Mouse (Mus musculus) midbrain, embryonic 11.5 days (tissue): ENCODE results near the gene Ddr1. TPM values are rescaled to one million over a fixed set of nuclear protein-coding genes. Genes with fewer than 3 reads are reported as not detected.
A peak's percentile ranks its signal among the peaks of the same experiment; 100 is the strongest.

Source experiments
- ATAC-seq: fragments of 200-750 bp; cut with Nextera tagmentation; 2 replicates; pipeline ENCODE4 v1.8.0; 2017; ENCODE audit warnings: moderate TSS enrichment, moderate library complexity; ENCODE audit not compliant: low FRiP score
- DNase-seq: peaks from one replicate; pipeline ENCODE4 v3.0.0; 2015; ENCODE audit warnings: low spot score; ENCODE audit errors: missing footprints
- H3K27ac ChIP-seq: fragments of 300-500 bp; sonication (generic); 2 replicates; pipeline ENCODE4 v1.5.1; 2014; ENCODE audit warnings: low read depth, low read length
- H3K27me3 ChIP-seq: fragments of 300-500 bp; sonication (generic); 2 replicates; pipeline ENCODE4 v1.6.1; 2014; ENCODE audit warnings: mild to moderate bottlenecking, low read length, moderate library complexity, mixed read lengths; ENCODE audit not compliant: control insufficient read depth, insufficient read depth
- H3K36me3 ChIP-seq: fragments of 300-500 bp; sonication (generic); 2 replicates; pipeline ENCODE4 v1.6.1; 2014; ENCODE audit warnings: mild to moderate bottlenecking, low read length, moderate library complexity, mixed read lengths; ENCODE audit not compliant: control insufficient read depth, insufficient read depth
- H3K4me1 ChIP-seq: fragments of 300-500 bp; sonication (generic); 2 replicates; pipeline ENCODE4 v1.6.1; 2014; ENCODE audit warnings: low read length; ENCODE audit not compliant: control insufficient read depth, insufficient read depth
- H3K4me2 ChIP-seq: fragments of 300-500 bp; sonication (generic); 2 replicates; pipeline ENCODE4 v1.6.1; 2014; ENCODE audit warnings: mild to moderate bottlenecking, moderate library complexity
- H3K4me3 ChIP-seq: fragments of 300-500 bp; sonication (generic); 2 replicates; pipeline ENCODE4 v1.5.1; 2014; ENCODE audit warnings: low read depth, low read length
- H3K9ac ChIP-seq: fragments of 300-500 bp; sonication (generic); 2 replicates; pipeline ENCODE4 v1.6.1; 2014; ENCODE audit warnings: low read length
- H3K9me3 ChIP-seq: fragments of 300-500 bp; sonication (generic); 2 replicates; pipeline ENCODE4 v1.6.1; 2016; ENCODE audit warnings: low read length; ENCODE audit not compliant: control insufficient read depth
- WGBS: fragments of 180-500 bp; shearing (Covaris S2); extraction: QIAGEN DNeasy Blood & Tissue Kit; methylation state at CpG from one replicate; pipeline ENCODE4 v1.1.7; 2014; 5-methylcytosine and 5-hydroxymethylcytosine counted together
- polyA plus RNA-seq: library from polyadenylated mRNA; unstranded; fragments of >200 nt; fragmentation: Nextera tagmentation; extraction: Ambion mirVana; gene quantifications from 2 replicates; pipeline ENCODE4 v1.2.1, GENCODE M21; 2014

Gene Ddr1
- polyA plus RNA-seq, 1 experiment from 2014 or later, result 92.1 TPM

GRCm38 (mm10) chr17:35689936-35690645 lies 14.3 kb downstream of the Ddr1 start:
- no peak for DNase-seq
- Histone ChIP-seq H3K36me3 (peaks cover 69% of the 10 kb centered on the region), H3K4me3 (no peak overlapping the region), H3K27ac (no peak overlapping the region), H3K9me3 (no peaks in the 10 kb centered on the region), H3K27me3 (no peaks in the 10 kb centered on the region), H3K9ac (no peak overlapping the region), H3K4me2 (no peak overlapping the region), H3K4me1 (peaks cover 9% of the 10 kb centered on the region)
- ATAC-seq, result no peak
- WGBS, result 92% methylated on average over 18 of the region's 18 CpGs

DNA sequence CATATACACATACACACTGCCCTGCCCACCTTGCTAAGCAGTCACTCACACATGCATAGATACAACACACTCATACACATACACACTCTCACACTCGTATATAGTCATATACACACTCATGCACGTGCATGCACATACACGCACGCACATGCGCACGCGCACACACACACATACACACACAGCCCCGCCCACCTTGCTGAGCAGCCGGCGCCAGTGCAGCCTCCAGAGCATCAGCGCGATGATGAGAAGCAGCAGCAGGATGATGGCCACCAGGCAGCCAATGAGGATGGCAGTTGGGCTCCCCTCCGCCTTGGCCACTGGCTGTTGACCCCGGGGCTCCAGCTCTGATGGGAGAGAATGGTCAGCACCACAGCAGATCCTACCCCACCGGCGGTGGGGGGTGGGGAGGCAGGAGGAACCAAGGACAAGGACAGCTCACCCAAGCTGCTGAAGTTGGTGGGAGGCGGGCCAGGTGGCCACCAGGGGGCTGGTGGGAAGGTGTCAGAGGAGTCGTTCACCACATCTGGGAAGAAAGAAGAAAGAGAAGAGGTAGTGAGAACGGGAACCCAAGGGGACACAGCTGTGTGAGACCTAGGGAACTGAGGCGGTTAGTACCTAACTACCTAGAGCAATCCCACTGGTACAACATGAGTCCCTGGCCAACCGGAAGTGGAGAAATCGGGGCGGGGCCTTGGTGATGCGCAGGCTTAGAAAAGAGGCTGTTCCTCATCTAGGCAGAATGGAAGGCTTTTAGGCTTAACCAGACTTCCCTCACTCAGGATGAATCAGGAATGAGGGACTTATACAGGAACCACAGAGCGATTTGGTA lies 15.9 kb downstream of the Ddr1 start:
- no peaks in the 10 kb centered on the region for H3K27me3 ChIP-seq
- H3K9ac ChIP-seq, result no peak overlapping the region
- H3K4me1 ChIP-seq, result peaks cover 9% of the 10 kb centered on the region
- no peak overlapping the region for H3K4me2 ChIP-seq
- DNase-seq (no peak), ATAC-seq (no peak)
- WGBS, result 90% methylated on average over 25 of the region's 25 CpGs
- no peak overlapping the region for H3K4me3 ChIP-seq
- H3K9me3 ChIP-seq, result no peaks in the 10 kb centered on the region
- H3K36me3 ChIP-seq, result peaks cover 74% of the 10 kb centered on the region
- no peak overlapping the region for H3K27ac ChIP-seq

DNA sequence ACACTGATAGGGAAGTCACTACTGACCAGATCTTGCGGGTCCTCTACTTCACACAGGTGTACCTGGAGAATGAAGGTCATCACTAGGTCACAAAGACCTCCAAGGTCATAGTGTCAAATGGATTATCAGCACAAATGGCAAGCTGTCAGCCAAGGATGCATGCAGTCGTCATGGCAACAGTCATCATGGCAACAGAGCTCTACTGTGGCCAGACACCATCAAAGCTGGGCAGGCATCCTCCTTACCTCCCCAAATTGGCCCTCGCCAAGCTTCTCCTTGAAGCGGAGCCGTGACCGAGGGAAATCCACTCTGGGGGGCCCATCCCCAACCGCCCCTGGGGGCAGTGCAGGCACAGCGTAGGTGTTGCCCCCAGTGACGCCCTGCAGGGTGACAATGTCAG lies 19.4 kb downstream of the Ddr1 start:
- DNase-seq (no peak), ATAC-seq (peak; percentile 40; the same call in 1 of the 2 replicates)
- H3K4me1 ChIP-seq, result peaks cover 9% of the 10 kb centered on the region
- no peak overlapping the region for H3K4me3 ChIP-seq
- peaks cover 74% of the 10 kb centered on the region for H3K36me3 ChIP-seq
- no peak overlapping the region for H3K9ac ChIP-seq
- 51% methylated on average over 9 of the region's 9 CpGs for WGBS
- no peaks in the 10 kb centered on the region for H3K27me3 ChIP-seq
- H3K27ac ChIP-seq, result peak overlapping the region; percentile 20; the same call in 1 of the 2 replicates
- H3K9me3 ChIP-seq, result no peaks in the 10 kb centered on the region
- H3K4me2 ChIP-seq, result no peak overlapping the region

DNA sequence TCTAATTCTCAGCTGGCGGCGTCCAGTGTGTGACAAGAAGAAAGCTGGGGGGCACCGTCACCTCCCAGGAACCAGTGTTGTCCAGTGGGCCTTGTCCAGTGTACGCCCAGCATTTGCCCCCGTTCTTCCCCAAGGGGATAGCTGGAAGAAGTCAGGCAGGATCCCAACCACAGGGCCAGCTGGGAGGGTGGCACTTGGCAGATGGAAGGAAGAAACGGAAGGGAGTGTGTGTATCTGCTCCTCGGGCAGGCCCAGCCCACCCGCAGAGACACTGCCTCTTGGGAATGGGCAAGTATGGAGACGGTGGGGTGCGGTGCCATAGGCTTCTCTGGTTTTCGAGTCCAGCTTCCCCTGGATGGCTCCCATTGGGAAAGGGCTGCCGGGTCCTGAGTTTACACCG lies 22.4 kb downstream of the Ddr1 start:
- Histone ChIP-seq H3K27ac (no peak overlapping the region), H3K27me3 (no peaks in the 10 kb centered on the region), H3K4me2 (no peak overlapping the region), H3K4me3 (no peak overlapping the region), H3K36me3 (peaks cover 53% of the 10 kb centered on the region), H3K4me1 (peaks cover 9% of the 10 kb centered on the region), H3K9ac (no peak overlapping the region), H3K9me3 (no peaks in the 10 kb centered on the region)
- 88% methylated on average over 13 of the region's 13 CpGs for WGBS
- DNase-seq (peak; percentile 56), ATAC-seq (no peak)

DNA sequence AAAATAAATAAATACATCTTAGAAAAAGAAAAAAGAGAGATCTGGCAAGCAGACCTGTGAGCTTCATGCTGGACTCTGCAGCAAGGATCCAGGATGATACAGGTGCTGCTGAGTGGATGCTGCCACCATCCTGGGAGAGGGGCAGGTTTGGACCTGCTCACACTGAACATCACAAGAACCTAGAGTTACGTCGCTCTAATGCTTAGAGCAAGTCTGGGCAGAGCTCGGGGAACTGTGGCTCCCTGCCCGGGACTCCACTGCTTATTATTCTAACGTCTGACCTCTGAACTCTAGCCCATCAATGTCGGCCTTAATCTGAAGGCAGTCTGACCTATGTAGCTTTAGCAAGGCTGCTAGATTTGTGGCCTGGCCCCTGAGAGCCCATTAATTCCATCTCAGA lies 23.8 kb downstream of the Ddr1 start:
- Histone ChIP-seq H3K9ac (no peak overlapping the region), H3K27ac (no peak overlapping the region), H3K4me3 (no peak overlapping the region), H3K27me3 (no peaks in the 10 kb centered on the region), H3K36me3 (peaks cover 39% of the 10 kb centered on the region), H3K4me2 (no peak overlapping the region), H3K9me3 (no peaks in the 10 kb centered on the region), H3K4me1 (peaks cover 2% of the 10 kb centered on the region; the same call in 1 of the 2 replicates)
- no peak for DNase-seq
- ATAC-seq, result peak; percentile 40; the same call in 1 of the 2 replicates
- WGBS, result 46% methylated on average over 6 of the region's 6 CpGs

- Histone ChIP-seq H3K4me2 (peak within 1 kb of the TSS; percentile 69), H3K27me3 (no peaks in the 10 kb centered on the region), H3K9me3 (no peaks in the 10 kb centered on the region), H3K36me3 (no peaks in the 10 kb centered on the region), H3K27ac (no peak within 1 kb of the TSS), H3K4me1 (peaks cover 7% of the 10 kb centered on the region), H3K9ac (peak within 1 kb of the TSS; percentile 66), H3K4me3 (peak within 1 kb of the TSS; percentile 57)
- WGBS, result 4% methylated on average over 23 of the region's 23 CpGs
- DNase-seq, result peak; percentile 98
- peak; percentile 96 for ATAC-seq
Measured at GRCm38 (mm10) chr17:35673416-35674035, 30.9 kb downstream of the Ddr1 start, which contains the start of gene Gtf2h4. TSS of gene Gtf2h4 (minus strand) at chr17:35673739.

DNA sequence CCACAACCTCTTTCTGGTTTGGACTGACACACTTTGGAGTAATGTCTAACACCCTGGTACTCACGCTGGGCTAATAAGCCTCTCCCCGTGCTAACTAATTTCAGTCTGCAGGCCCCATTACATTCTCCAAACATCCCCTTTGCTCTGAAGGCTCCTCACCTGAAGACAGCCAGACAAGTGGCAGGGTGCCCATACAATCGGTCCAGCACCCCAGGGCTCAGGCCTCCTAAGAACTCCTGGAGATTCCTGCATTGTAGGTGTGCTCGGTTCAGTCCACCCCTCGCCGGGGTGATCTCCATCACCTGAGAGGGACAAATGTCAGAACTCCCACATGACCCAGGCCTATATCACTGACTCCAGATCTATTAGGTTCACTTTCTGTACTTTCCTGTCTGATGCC lies 31.9 kb downstream of the Ddr1 start:
- Histone ChIP-seq H3K36me3 (no peaks in the 10 kb centered on the region), H3K27me3 (no peaks in the 10 kb centered on the region), H3K4me3 (no peak overlapping the region), H3K4me2 (no peak overlapping the region), H3K9ac (no peak overlapping the region), H3K27ac (no peak overlapping the region), H3K9me3 (no peaks in the 10 kb centered on the region), H3K4me1 (peaks cover 11% of the 10 kb centered on the region)
- DNase-seq (no peak), ATAC-seq (no peak)
- 88% methylated on average over 6 of the region's 6 CpGs for WGBS

- DNase-seq (no peak), ATAC-seq (no peak)
- Histone ChIP-seq H3K27me3 (no peaks in the 10 kb centered on the region), H3K4me3 (no peak overlapping the region), H3K27ac (no peak overlapping the region), H3K9me3 (no peaks in the 10 kb centered on the region), H3K9ac (no peak overlapping the region), H3K4me2 (no peak overlapping the region), H3K4me1 (peaks cover 11% of the 10 kb centered on the region), H3K36me3 (no peaks in the 10 kb centered on the region)
- 89% methylated on average over 6 of the region's 6 CpGs for WGBS
Measured at GRCm38 (mm10) chr17:35671846-35672245, 32.6 kb downstream of the Ddr1 start.

DNA sequence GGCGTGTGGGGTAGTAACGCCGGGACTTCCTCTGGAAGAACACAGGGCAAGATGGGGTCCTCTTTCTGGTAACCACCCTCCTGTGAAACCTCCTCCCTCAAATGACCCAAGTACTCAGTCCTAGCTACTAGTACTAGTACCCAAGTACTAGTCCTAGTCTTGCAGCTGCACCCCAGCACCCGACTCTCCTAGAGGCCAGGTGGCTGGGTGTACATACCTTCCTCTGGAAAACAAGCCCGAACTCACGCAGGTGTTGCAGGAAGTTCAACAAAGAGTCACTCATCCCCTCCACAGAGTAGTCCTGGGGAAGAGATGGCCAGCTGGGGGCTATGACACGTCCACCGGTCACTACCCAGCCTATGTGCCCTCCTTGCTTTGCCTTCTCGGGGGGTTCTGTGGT lies 34.7 kb downstream of the Ddr1 start:
- Histone ChIP-seq H3K4me2 (no peak overlapping the region), H3K4me1 (peaks cover 16% of the 10 kb centered on the region), H3K36me3 (no peaks in the 10 kb centered on the region), H3K9ac (no peak overlapping the region), H3K27me3 (no peaks in the 10 kb centered on the region), H3K27ac (no peak overlapping the region), H3K9me3 (no peaks in the 10 kb centered on the region), H3K4me3 (no peak overlapping the region)
- DNase-seq (no peak), ATAC-seq (no peak)
- WGBS, result 92% methylated on average over 9 of the region's 9 CpGs
